Mouse (Mus musculus): ENCODE measurements around the gene Cd274. TPM values are rescaled to one million over a fixed set of nuclear protein-coding genes. Genes with fewer than 3 reads are reported as not detected.

Cd274 gene
- 15.1 and 24.4 TPM in 2 replicates for total RNA-seq (2023)

GRCm38 (mm10) chr19:29366969-29367622 lies at the start of gene Cd274, which contains the start of gene Plgrkt:
Gene Cd274 (plus strand): TSS chr19:29367455.
Gene Plgrkt (minus strand): TSS chr19:29367390.

GRCm38 (mm10) chr19:29325053-29325851 lies 42.0 kb upstream of the Cd274 start, which contains the start of gene Insl6:
Gene Insl6 (minus strand): TSS chr19:29325356.

GRCm38 (mm10) chr19:29334068-29334745 lies 33.0 kb upstream of the Cd274 start, which contains the start of gene Rln1:
Gene Rln1 (minus strand): TSS chr19:29334670.

GRCm38 (mm10) chr19:29410619-29411018 lies 43.4 kb downstream of the Cd274 start, which contains the start of gene Pdcd1lg2:
Gene Pdcd1lg2 (plus strand): TSS chr19:29410919.

Other genes with a start within 250 kb of the Cd274 start
- 43.0 and 46.1 TPM in 2 replicates for gene Jak2, start 115.6 kb upstream of the Cd274 start, total RNA-seq (2023)
- gene Insl6, start 42.1 kb upstream of the Cd274 start, total RNA-seq (2023), result 0.61 TPM in 1 of 2 replicates, not detected in the other
- not detected in 2 replicates for gene Rln1, start 32.8 kb upstream of the Cd274 start, total RNA-seq (2023)
- 47.3 and 62.8 TPM in 2 replicates for gene Plgrkt, start 65 bp upstream of the Cd274 start, total RNA-seq (2023)
- 0.29 and 0.54 TPM in 2 replicates for gene Pdcd1lg2, start 43.5 kb downstream of the Cd274 start, total RNA-seq (2023)
- gene Ric1, start 154.8 kb downstream of the Cd274 start, total RNA-seq (2023), result 30.2 and 53.9 TPM in 2 replicates

Data from neutrophil, adult 65 days (primary cell).